Mouse (Mus musculus) heart, adult 18-20 months (tissue): ENCODE results near the gene Nbas. TPM values are rescaled to one million over a fixed set of nuclear protein-coding genes. Genes with fewer than 3 reads are reported as not detected.

Experiments used
- DNase-seq, 2 experiments: peaks; one replicate each; pipeline ENCODE4 v3.0.0; 2021 to 2022; ENCODE audit warnings: mixed read lengths in 1 of 2
- total RNA-seq, 2 experiments: library from RNA; stranded (reverse); gene quantifications; 2 replicates each; pipeline ENCODE4 v1.2.3; 2021

Gene Nbas
- total RNA-seq, 2 experiments from 2014 or later = 31.2 to 31.3 TPM

- DNase-seq = no peak
Measured at GRCm38 (mm10) chr12:13626803-13627706, 358.1 kb downstream of the Nbas start.

Other genes with a start within 250 kb of the Nbas start
- gene Ddx1, start 19.9 kb upstream of the Nbas start, total RNA-seq = 10 to 100 TPM; 85.6 to 94.4 TPM